Comparison of ENCODE assay signal across 24 mouse cellular contexts in the genomic region with DNA sequence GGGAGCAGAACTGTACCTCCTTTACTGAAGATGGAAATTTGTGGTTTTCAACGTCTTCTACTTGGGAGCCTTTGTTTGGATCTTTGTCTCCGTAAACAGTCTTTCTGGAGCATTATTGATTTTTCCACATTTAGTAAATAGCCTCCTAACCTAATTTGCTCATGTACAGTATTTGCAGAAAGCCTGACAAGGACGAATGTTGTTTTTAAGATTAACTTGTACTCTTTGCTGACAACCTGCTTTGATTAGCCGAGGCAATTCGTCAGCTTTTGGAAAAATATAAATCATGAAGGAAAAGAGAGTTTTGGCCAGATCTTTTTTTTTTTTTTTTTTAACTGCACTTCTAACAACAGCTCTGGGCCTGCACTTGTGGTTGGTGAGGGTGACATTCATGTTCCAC. TPM values are rescaled to one million over a fixed set of nuclear protein-coding genes. Genes with fewer than 3 reads are reported as not detected.
DNase-seq lines count a peak whose midpoint lies in the region; ATAC-seq and TF ChIP-seq lines count a peak whose summit lies in the region.
"Had no signal": no experiment of that assay in that cellular context is flagged by ENCODE, and none has a peak within 500 bp of the region (broad histone marks: within the 10 kb centered on the region; RNA-seq: fewer than 3 reads in every experiment).

No protein-coding gene starts in this region.

- H3K27ac ChIP-seq in liver, adult 2 months (replicated peaks; ENCODE audit: insufficient read depth, low read depth, low read length), result no peak overlapping the region
- H3K27ac ChIP-seq: embryonic facial prominence, embryonic 13.5 days; embryonic facial prominence, embryonic 15.5 days; forebrain, embryonic 10.5 days; forebrain, embryonic 12.5 days had no signal

- no peaks in the 10 kb centered on the region for H3K27me3 ChIP-seq in liver, adult 2 months (ENCODE audit: control insufficient read depth, insufficient read depth, low read length)
- H3K27me3 ChIP-seq: embryonic facial prominence, embryonic 13.5 days; embryonic facial prominence, embryonic 15.5 days; forebrain, embryonic 12.5 days had no signal

- DNase-seq in liver, adult 2 months (ENCODE audit: extremely low read depth, low read depth, low spot score), result peak; percentile 51
- DNase-seq in liver (no peak), NIH3T3 (ENCODE audit: low read depth) (peak; percentile 45)
- DNase-seq in retina, embryonic 14.5 days (ENCODE audit: low spot score), result no peak
- DNase-seq in urinary bladder, postnatal 10 days (ENCODE audit: low spot score), result no peak
- DNase-seq: adrenal gland, adult 8-10 months; adrenal gland, postnatal 14 days; adrenal gland, postnatal 36 days; cerebellum, adult 11-12 months; cerebellum, adult 2 months; cerebellum, adult 9-10 months; cerebellum, postnatal 10 days; cerebellum, postnatal 25 days; embryo, embryonic 11 days had no signal

- TF ChIP-seq POLR2A in liver, adult 2 months (IDR thresholded peaks at IDR 0.05; ENCODE audit: extremely low read depth, insufficient read depth, low read length), result no peak

- H3K36me3 ChIP-seq in liver, adult 2 months (ENCODE audit: control insufficient read depth, insufficient read depth, low read length), result no peaks in the 10 kb centered on the region
- H3K36me3 ChIP-seq: embryonic facial prominence, embryonic 13.5 days; embryonic facial prominence, embryonic 15.5 days; forebrain, embryonic 10.5 days; forebrain, embryonic 12.5 days; G1E had no signal

- H3K79me2 ChIP-seq in liver, adult 2 months (ENCODE audit: control insufficient read depth, insufficient read depth, low read length), result no peaks in the 10 kb centered on the region

- no peak overlapping the region for H3K4me3 ChIP-seq in liver, adult 2 months (ENCODE audit: insufficient read depth, low read depth, low read length)
- H3K4me3 ChIP-seq: embryonic facial prominence, embryonic 13.5 days; embryonic facial prominence, embryonic 15.5 days; erythroblast, embryonic 14.5 days; forebrain, embryonic 10.5 days; forebrain, embryonic 12.5 days had no signal

- ATAC-seq in common myeloid progenitor, adult 5-6 weeks (replicated peaks; ENCODE audit: low read depth, poor library complexity, severe bottlenecking), result peak; percentile 48; the same call in 1 of the 2 replicates
- ATAC-seq: forebrain, embryonic 14.5 days; forebrain, embryonic 16.5 days had no signal

- TF ChIP-seq CTCF in liver, adult 2 months (IDR thresholded peaks at IDR 0.05; ENCODE audit: low read depth, low read length), result no peak

- WGBS in liver, adult 2 months, result 28% methylated on average over 5 of the region's 5 CpGs

- no peak overlapping the region for H3K9ac ChIP-seq in liver, adult 2 months (ENCODE audit: low read depth, low read length)
- H3K9ac ChIP-seq: embryonic facial prominence, embryonic 13.5 days; embryonic facial prominence, embryonic 15.5 days; forebrain, embryonic 12.5 days had no signal

- no peaks in the 10 kb centered on the region; the same call in 1 of the 2 replicates for H3K4me1 ChIP-seq in liver, adult 2 months (ENCODE audit: control insufficient read depth, insufficient read depth, low read length)
- H3K4me1 ChIP-seq: embryonic facial prominence, embryonic 13.5 days; embryonic facial prominence, embryonic 15.5 days; forebrain, embryonic 10.5 days; forebrain, embryonic 12.5 days had no signal

RNA-seq across cellular contexts. Expression of gene Cd93, which starts 7.3 kb away (rescaled TPM):
- total RNA-seq in liver, adult 2 months (2014; rRNA removed), result 3.0 and 4.0 TPM in 2 replicates
- polyA plus RNA-seq in liver, adult 2 months (2012; rRNA removed), result 1.1 TPM in 2 replicates
- total RNA-seq in common myeloid progenitor, adult 5-6 weeks (2017), result 118 TPM in 2 replicates

RNA-seq across cellular contexts. Expression of gene Thbd, which starts 42.6 kb away (rescaled TPM):
- 2.3 TPM in 2 replicates for total RNA-seq in liver, adult 2 months (2014; rRNA removed)
- polyA plus RNA-seq in liver, adult 2 months (2012; rRNA removed), result 2.0 and 2.2 TPM in 2 replicates
- 5.6 and 5.8 TPM in 2 replicates for total RNA-seq in common myeloid progenitor, adult 5-6 weeks (2017)
- total RNA-seq: G1E had no signal
- polyA plus RNA-seq: erythroblast, embryonic 14.5 days; G1E had no signal

RNA-seq across cellular contexts. Expression of gene Sstr4, which starts 55.5 kb away (rescaled TPM):
- not detected in 2 replicates for total RNA-seq in liver, adult 2 months (2014; rRNA removed)
- polyA plus RNA-seq in liver, adult 2 months (2012; rRNA removed), result not detected in 2 replicates
- total RNA-seq in common myeloid progenitor, adult 5-6 weeks (2017), result not detected in 2 replicates
- total RNA-seq: G1E had no signal
- polyA plus RNA-seq: C2C12; erythroblast, embryonic 14.5 days; G1E had no signal

Comparison
In these comparisons a context has a peak if more than half of its experiments do, and no peak if none do; other contexts are left out.
1. DNase-seq: peak in liver, adult 2 months (single experiment) and NIH3T3 (single experiment); none in liver (single experiment), retina, embryonic 14.5 days (single experiment) and urinary bladder, postnatal 10 days (single experiment).
2. RNA of gene Cd93, which starts 7.3 kb away (total RNA-seq): 118 TPM in common myeloid progenitor, adult 5-6 weeks; 3.0 to 4.0 TPM in liver, adult 2 months; every median in the first group is over 10 times any median in the second.